Mouse (Mus musculus) ES-Bruce4 (cell line): ENCODE results near the gene Tgfbrap1. TPM values are rescaled to one million over a fixed set of nuclear protein-coding genes. Genes with fewer than 3 reads are reported as not detected.
"Not testable (repeated sequence)": the region's sequence is repeated elsewhere in the genome, so short reads cannot be mapped to it uniquely, and the experiment has no call there.

Source experiments
- H3K27ac ChIP-seq: 2 replicates; pipeline ENCODE4 v1.5.1; 2012; ENCODE audit warnings: low read length, inconsistent platforms; ENCODE audit not compliant: insufficient read depth
- H3K27me3 ChIP-seq: 2 replicates; pipeline ENCODE4 v1.6.1; 2012; ENCODE audit warnings: mild to moderate bottlenecking, low read length, inconsistent platforms; ENCODE audit not compliant: control insufficient read depth, poor library complexity, insufficient read depth, severe bottlenecking
- H3K36me3 ChIP-seq: 2 replicates; pipeline ENCODE4 v1.6.1; 2012; ENCODE audit warnings: inconsistent platforms, mild to moderate bottlenecking, low read length, moderate library complexity; ENCODE audit not compliant: control insufficient read depth, poor library complexity, insufficient read depth, severe bottlenecking
- H3K4me1 ChIP-seq: one replicate; pipeline ENCODE4 v1.8.1; 2011; ENCODE audit warnings: low read length; ENCODE audit not compliant: control insufficient read depth, insufficient read depth
- H3K4me3 ChIP-seq: 2 replicates; pipeline ENCODE4 v1.5.1; 2011; ENCODE audit warnings: low read depth, mild to moderate bottlenecking, low read length
- H3K9ac ChIP-seq: 2 replicates; pipeline ENCODE4 v1.6.1; 2012; ENCODE audit warnings: low read depth, mild to moderate bottlenecking, inconsistent platforms; ENCODE audit not compliant: poor library complexity, severe bottlenecking
- H3K9me3 ChIP-seq: replicated peaks from 2 replicates; pipeline ENCODE4 v1.6.1; 2012; ENCODE audit warnings: mild to moderate bottlenecking, low read length, inconsistent platforms; ENCODE audit not compliant: control insufficient read depth, poor library complexity, insufficient read depth, severe bottlenecking
- CTCF ChIP-seq: IDR thresholded peaks from one replicate; pipeline ENCODE4 v1.8.1; 2011; ENCODE audit warnings: low read depth, low read length
- EP300 ChIP-seq: IDR thresholded peaks from 2 replicates; pipeline ENCODE4 v1.6.1; 2011; ENCODE audit warnings: low read depth, low read length; ENCODE audit not compliant: insufficient read depth
- POLR2A ChIP-seq: IDR thresholded peaks from one replicate; pipeline ENCODE4 v1.8.1; 2011; ENCODE audit warnings: low read length; ENCODE audit not compliant: insufficient read depth
- polyA plus RNA-seq: library from polyadenylated mRNA; stranded (reverse); fragments of >200 nt; gene quantifications from 2 replicates; pipeline ENCODE4 v1.2.4, GENCODE M21; 2011; ENCODE audit warnings: low read depth; ENCODE audit not compliant: missing spikeins, insufficient read depth, insufficient read length

Gene Tgfbrap1
- polyA plus RNA-seq, 1 experiment, result 9.6 TPM

GRCm38 (mm10) chr1:43051903-43052302 is 46.5 kb downstream of the Tgfbrap1 start:
- H3K27ac ChIP-seq, result no peak overlapping the region
- no peaks in the 10 kb centered on the region for H3K36me3 ChIP-seq
- no peak for TF ChIP-seq EP300
- TF ChIP-seq CTCF, result no peak
- no peak for TF ChIP-seq POLR2A
- no peaks in the 10 kb centered on the region for H3K4me1 ChIP-seq
- H3K27me3 ChIP-seq, result no peaks in the 10 kb centered on the region
- no peak overlapping the region for H3K9ac ChIP-seq
- H3K4me3 ChIP-seq, result no peak overlapping the region
- H3K9me3 ChIP-seq, result no peaks in the 10 kb centered on the region

- H3K27ac ChIP-seq, result no peak overlapping the region
- no peaks in the 10 kb centered on the region for H3K4me1 ChIP-seq
- no peaks in the 10 kb centered on the region; the same call in 1 of the 2 replicates for H3K27me3 ChIP-seq
- H3K4me3 ChIP-seq, result no peak overlapping the region
- no peak overlapping the region for H3K9ac ChIP-seq
- H3K9me3 ChIP-seq, result no peaks in the 10 kb centered on the region
- TF ChIP-seq EP300 (no peak), POLR2A (no peak), CTCF (no peak)
- no peaks in the 10 kb centered on the region for H3K36me3 ChIP-seq
These were observed 50.6 kb downstream of the Tgfbrap1 start for GRCm38 (mm10) chr1:43047811-43048210.

- no peak overlapping the region for H3K27ac ChIP-seq
- H3K4me1 ChIP-seq, result no peaks in the 10 kb centered on the region
- no peak overlapping the region for H3K9ac ChIP-seq
- no peaks in the 10 kb centered on the region for H3K36me3 ChIP-seq
- no peak for TF ChIP-seq EP300
- no peak for TF ChIP-seq POLR2A
- TF ChIP-seq CTCF, result no peak
- H3K4me3 ChIP-seq, result no peak overlapping the region
- no peaks in the 10 kb centered on the region; the same call in 1 of the 2 replicates for H3K27me3 ChIP-seq
- H3K9me3 ChIP-seq, result no peaks in the 10 kb centered on the region
These were observed 51.4 kb downstream of the Tgfbrap1 start for GRCm38 (mm10) chr1:43046990-43047389.

GRCm38 (mm10) chr1:43045204-43045982 is 53.0 kb downstream of the Tgfbrap1 start:
- no peak for TF ChIP-seq POLR2A
- H3K27me3 ChIP-seq, result no peaks in the 10 kb centered on the region; the same call in 1 of the 2 replicates
- H3K9me3 ChIP-seq, result no peaks in the 10 kb centered on the region
- no peak overlapping the region for H3K9ac ChIP-seq
- H3K4me1 ChIP-seq, result no peaks in the 10 kb centered on the region
- no peak overlapping the region for H3K27ac ChIP-seq
- no peaks in the 10 kb centered on the region for H3K36me3 ChIP-seq
- no peak overlapping the region for H3K4me3 ChIP-seq

- TF ChIP-seq CTCF, result no peak
- no peak for TF ChIP-seq EP300
- TF ChIP-seq POLR2A, result no peak
- H3K27me3 ChIP-seq, result no peaks in the 10 kb centered on the region; the same call in 1 of the 2 replicates
- H3K4me3 ChIP-seq, result no peak overlapping the region
- no peaks in the 10 kb centered on the region for H3K9me3 ChIP-seq
- H3K4me1 ChIP-seq, result no peaks in the 10 kb centered on the region
- H3K9ac ChIP-seq, result no peak overlapping the region
- no peaks in the 10 kb centered on the region for H3K36me3 ChIP-seq
- no peak overlapping the region for H3K27ac ChIP-seq
These were observed 56.2 kb downstream of the Tgfbrap1 start for GRCm38 (mm10) chr1:43042271-43042670.

GRCm38 (mm10) chr1:43036014-43036413 is 62.4 kb downstream of the Tgfbrap1 start:
- no peak overlapping the region for H3K27ac ChIP-seq
- TF ChIP-seq EP300 (no peak), POLR2A (no peak), CTCF (no peak)
- no peaks in the 10 kb centered on the region for H3K9me3 ChIP-seq
- H3K4me3 ChIP-seq, result no peak overlapping the region
- H3K9ac ChIP-seq, result no peak overlapping the region
- no peaks in the 10 kb centered on the region for H3K4me1 ChIP-seq
- H3K27me3 ChIP-seq, result no peaks in the 10 kb centered on the region
- H3K36me3 ChIP-seq, result no peaks in the 10 kb centered on the region

- not testable (repeated sequence) for H3K27ac ChIP-seq, H3K4me3 ChIP-seq, H3K27me3 ChIP-seq, H3K4me1 ChIP-seq, H3K36me3 ChIP-seq, H3K9me3 ChIP-seq, H3K9ac ChIP-seq
These were observed 83.2 kb downstream of the Tgfbrap1 start for GRCm38 (mm10) chr1:43015153-43015685.
